Mouse (Mus musculus): ENCODE results near the gene Pfkfb4. TPM values are rescaled to one million over a fixed set of nuclear protein-coding genes. Genes with fewer than 3 reads are reported as not detected.

Gene Pfkfb4
- 1.0 TPM for polyA plus RNA-seq (2014; fragmentation: Illumina TruSeq; extraction: RNeasy Lipid Tissue Mini Kit (QIAGEN cat#74804); ENCODE audit: low read depth, low replicate concordance)

DNA sequence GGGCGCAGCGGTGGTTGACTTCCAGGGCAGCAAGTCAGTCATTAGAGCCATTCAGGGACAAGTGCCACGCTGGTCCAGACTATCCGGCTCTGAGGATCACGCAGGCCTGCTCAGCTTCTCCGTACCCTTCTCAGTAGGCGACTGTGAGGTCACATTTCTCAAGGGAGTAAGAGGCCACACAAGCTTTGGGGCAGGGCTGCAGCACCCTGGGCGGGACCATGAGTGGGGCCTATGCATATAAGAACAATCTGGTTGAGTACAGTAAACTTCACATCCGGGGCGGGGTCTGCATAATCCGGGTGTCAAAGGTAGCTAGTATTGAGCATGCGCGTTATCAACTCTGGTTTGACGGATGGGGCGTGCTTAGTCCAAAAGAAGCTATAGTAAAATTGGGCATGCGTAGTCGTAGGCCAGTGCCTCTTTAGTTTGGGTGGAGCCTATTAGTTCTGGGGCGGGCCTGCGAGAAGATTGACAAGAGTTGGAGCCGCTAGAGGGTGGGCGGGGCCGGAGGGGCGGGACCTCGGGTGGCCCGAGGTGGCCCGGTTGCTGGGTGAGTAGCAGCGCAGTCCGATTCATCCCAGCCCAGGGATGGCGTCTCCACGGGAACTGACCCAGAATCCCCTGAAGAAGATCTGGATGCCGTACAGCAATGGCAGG lies at the start of gene Pfkfb4:
Pfkfb4 (plus strand) TSS at position 351 of the 657 bp plus-strand sequence.

DNA sequence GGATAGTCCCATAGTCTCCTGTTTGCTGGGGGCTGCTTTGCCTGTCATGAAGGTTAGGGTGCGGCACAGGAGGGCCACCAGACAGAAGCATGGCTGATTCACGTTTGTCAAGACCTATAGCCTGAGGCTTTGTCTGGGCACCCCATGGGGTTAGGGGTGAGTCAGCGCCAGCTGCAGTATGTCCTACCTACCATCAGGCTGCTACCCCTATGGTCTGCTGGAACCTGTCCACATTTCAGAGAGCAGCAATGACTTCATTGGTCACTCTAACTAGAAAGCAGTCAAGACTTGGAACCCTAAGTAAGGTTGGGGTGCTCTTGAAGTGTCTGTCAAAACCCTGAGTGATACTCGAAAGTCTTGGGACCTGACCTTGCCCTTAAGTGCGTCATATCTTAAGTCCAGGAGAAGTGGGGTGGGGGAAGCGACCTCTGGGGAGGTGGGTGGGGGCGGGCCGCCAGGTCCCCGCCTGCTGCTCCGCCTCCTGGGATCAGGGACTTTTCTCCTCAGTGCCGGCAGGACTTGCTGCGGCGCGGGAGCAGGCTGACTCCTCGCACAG lies 38.4 kb upstream of the Pfkfb4 start, which contains the start of gene Col7a1:
Col7a1 (plus strand) TSS at position 506 of the 556 bp plus-strand sequence.

DNA sequence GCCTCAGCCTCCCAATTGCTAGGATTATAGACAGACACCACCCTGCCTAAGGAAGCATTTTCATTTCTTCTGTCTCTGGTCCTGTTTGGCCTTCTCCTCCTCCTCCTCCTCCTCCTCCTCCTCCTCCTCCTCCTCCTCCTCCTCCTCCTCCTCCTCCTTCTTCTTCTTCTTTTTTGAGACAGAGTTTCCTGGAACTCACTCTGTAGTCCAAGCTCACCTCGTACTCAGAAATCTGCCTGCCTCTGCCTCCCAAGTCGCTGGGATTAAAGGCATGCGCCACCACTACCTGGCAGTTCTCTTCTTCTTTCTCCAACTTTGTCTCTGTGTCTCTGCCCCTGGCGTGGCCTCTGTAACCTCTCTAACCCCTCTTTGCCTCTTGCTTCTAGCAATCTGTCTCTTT lies 5.9 kb upstream of the Pfkfb4 start, which contains the start of gene Ucn2:
Ucn2 (plus strand) TSS at position 301 of the 400 bp plus-strand sequence.

DNA sequence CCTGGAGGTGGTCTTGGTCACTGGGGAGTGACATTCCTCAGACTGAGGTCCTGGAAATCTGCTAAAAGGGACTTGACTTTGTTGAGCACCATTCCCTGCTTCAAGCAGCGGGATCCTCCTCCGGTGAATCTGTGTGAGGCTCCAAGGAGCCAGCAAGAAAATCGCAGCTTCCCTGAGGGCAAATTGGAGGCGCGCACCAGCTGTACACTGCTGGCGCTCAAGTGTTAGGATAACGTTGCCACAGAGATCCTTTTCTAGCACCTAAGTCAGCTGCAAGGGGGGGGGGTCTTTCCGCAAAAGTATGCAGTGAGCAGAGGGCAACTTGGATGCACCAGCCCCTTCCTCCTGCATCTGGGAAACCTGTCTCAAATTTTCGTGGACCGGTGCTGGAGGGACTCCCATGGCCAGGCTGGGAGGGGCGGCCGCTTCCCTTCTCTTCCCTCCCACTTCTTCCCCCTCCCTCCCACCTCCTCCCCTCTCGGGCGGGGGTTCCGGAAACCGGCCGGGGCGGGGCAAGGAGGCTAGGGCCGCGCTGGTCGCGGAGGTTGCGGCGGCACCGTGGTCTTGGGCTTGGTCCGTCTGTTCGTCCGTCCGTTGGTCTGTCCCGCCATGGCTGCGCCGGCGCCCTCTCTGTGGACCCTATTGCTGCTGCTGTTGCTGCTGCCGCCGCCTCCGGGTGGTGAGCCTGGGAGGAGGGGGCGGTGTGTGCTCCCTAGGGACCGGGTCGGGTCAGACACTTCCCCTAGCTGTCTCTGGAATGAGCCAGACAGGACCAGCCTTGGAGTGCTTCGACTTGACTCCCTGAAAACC lies 46.7 kb downstream of the Pfkfb4 start, which contains the start of gene Shisa5:
Shisa5 (plus strand) TSS at position 480 of the 810 bp plus-strand sequence.

DNA sequence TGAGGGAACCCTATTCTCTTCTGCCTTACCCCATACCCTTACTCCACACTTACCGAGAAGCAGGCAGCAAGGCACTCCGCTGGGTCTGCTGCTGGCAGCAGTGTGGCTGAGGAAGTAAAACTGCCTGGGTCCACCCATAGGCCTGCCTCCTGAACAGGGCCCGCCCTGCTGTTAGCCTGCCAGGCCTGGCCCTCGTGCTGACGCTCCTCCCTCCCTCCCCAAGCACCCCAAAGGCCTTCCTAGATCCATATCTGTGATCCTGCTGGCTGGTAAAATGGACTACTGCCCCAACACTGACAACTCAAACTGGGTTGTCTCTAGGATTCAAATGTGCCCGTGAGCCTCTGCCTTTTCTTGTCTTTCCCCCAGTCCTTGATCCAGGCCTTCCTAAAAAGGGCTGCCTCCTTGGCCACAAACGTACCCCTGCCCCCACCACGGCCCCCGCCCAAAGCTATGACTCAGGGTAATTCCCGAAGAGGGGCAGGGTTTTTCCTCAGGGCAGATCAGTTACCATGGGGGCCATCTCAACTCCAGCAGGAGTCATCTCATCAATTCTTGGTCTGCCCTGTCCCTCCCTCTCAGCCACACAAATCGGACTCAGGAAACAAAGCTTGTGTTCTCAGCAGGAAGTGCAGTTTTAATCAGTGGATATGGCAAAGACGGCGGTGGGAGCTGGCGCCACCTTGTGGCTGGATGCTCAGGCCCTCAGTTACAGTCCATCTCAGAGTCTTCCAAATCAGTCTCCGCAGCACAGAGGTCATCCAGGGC lies 67.7 kb downstream of the Pfkfb4 start, which contains the start of gene Trex1:
Trex1 (minus strand) TSS at position 599 of the 768 bp plus-strand sequence.

DNA sequence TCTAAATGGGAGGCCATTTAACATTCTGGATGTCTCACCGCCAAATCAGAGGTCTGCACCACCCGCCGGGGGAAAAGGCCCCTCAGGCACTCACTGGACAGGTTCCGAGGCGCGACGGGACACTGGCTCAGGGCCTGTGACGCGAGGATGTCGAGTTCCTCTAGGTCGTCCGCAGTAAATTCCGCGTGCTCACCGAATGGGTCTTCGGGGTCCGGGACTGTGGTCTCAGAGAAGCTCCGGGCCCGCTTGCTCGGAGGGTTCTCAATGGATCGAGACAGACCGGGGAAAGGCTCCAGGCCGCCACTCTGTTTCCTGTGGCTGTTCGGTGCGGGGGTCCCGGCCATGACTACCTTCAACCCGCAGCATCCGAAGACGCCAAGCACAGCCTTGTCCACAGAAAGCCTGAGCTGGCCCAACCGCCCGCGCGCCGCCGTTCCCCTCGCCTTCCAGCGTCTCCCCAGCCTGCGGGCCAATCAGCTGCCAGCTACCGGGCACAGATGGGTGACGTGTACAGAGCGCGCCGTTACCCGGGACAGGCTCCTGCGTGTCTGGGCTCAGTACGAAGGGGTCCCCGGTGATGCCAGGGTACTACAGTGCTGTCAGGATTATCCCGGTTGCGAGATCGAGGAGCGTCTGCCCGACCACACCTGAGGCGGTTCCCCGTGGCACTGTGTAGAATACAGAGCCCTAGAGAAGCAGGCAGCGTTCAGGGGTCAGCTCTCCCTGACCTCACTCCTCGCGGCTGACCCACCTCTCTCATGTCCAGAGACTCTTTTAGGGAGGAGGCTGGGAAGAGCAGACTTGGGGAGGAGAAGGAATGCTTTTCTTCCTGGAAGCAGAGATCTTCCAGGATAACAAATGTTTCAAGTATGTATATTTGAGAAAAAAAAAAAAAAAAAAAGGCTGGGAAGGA lies 82.3 kb downstream of the Pfkfb4 start, which contains the start of gene Atrip:
Atrip (minus strand) TSS at position 464 of the 913 bp plus-strand sequence.

Other genes starting within 250 kb of the Pfkfb4 start
- 183 TPM for gene Ip6k2, start 208.0 kb upstream of the Pfkfb4 start, polyA plus RNA-seq (2014; fragmentation: Illumina TruSeq; extraction: RNeasy Lipid Tissue Mini Kit (QIAGEN cat#74804); ENCODE audit: low read depth, low replicate concordance)
- gene Nckipsd, start 183.4 kb upstream of the Pfkfb4 start, polyA plus RNA-seq (2014; fragmentation: Illumina TruSeq; extraction: RNeasy Lipid Tissue Mini Kit (QIAGEN cat#74804); ENCODE audit: low read depth, low replicate concordance), result 0.47 TPM
- gene Celsr3, start 165.5 kb upstream of the Pfkfb4 start, polyA plus RNA-seq (2014; fragmentation: Illumina TruSeq; extraction: RNeasy Lipid Tissue Mini Kit (QIAGEN cat#74804); ENCODE audit: low read depth, low replicate concordance), result 0.17 TPM
- gene Slc26a6, start 138.5 kb upstream of the Pfkfb4 start, polyA plus RNA-seq (2014; fragmentation: Illumina TruSeq; extraction: RNeasy Lipid Tissue Mini Kit (QIAGEN cat#74804); ENCODE audit: low read depth, low replicate concordance), result not detected
- gene Tmem89, start 77.2 kb upstream of the Pfkfb4 start, polyA plus RNA-seq (2014; fragmentation: Illumina TruSeq; extraction: RNeasy Lipid Tissue Mini Kit (QIAGEN cat#74804); ENCODE audit: low read depth, low replicate concordance), result not detected
- 50.7 TPM for gene Uqcrc1, start 55.1 kb upstream of the Pfkfb4 start, polyA plus RNA-seq (2014; fragmentation: Illumina TruSeq; extraction: RNeasy Lipid Tissue Mini Kit (QIAGEN cat#74804); ENCODE audit: low read depth, low replicate concordance)
- gene Col7a1, start 38.2 kb upstream of the Pfkfb4 start, polyA plus RNA-seq (2014; fragmentation: Illumina TruSeq; extraction: RNeasy Lipid Tissue Mini Kit (QIAGEN cat#74804); ENCODE audit: low read depth, low replicate concordance), result 0.70 TPM
- gene Ucn2, start 5.8 kb upstream of the Pfkfb4 start, polyA plus RNA-seq (2014; fragmentation: Illumina TruSeq; extraction: RNeasy Lipid Tissue Mini Kit (QIAGEN cat#74804); ENCODE audit: low read depth, low replicate concordance), result 0.52 TPM
- 32.3 TPM for gene Shisa5, start 46.8 kb downstream of the Pfkfb4 start, polyA plus RNA-seq (2014; fragmentation: Illumina TruSeq; extraction: RNeasy Lipid Tissue Mini Kit (QIAGEN cat#74804); ENCODE audit: low read depth, low replicate concordance)
- not detected for gene Trex1, start 68.0 kb downstream of the Pfkfb4 start, polyA plus RNA-seq (2014; fragmentation: Illumina TruSeq; extraction: RNeasy Lipid Tissue Mini Kit (QIAGEN cat#74804); ENCODE audit: low read depth, low replicate concordance)
- gene Atrip, start 82.3 kb downstream of the Pfkfb4 start, polyA plus RNA-seq (2014; fragmentation: Illumina TruSeq; extraction: RNeasy Lipid Tissue Mini Kit (QIAGEN cat#74804); ENCODE audit: low read depth, low replicate concordance), result 12.2 TPM
- 1.5 TPM for gene Ccdc51, start 90.7 kb downstream of the Pfkfb4 start, polyA plus RNA-seq (2014; fragmentation: Illumina TruSeq; extraction: RNeasy Lipid Tissue Mini Kit (QIAGEN cat#74804); ENCODE audit: low read depth, low replicate concordance)
- 717 TPM for gene Tma7, start 90.8 kb downstream of the Pfkfb4 start, polyA plus RNA-seq (2014; fragmentation: Illumina TruSeq; extraction: RNeasy Lipid Tissue Mini Kit (QIAGEN cat#74804); ENCODE audit: low read depth, low replicate concordance)
- gene Plxnb1, start 103.6 kb downstream of the Pfkfb4 start, polyA plus RNA-seq (2014; fragmentation: Illumina TruSeq; extraction: RNeasy Lipid Tissue Mini Kit (QIAGEN cat#74804); ENCODE audit: low read depth, low replicate concordance), result 5.8 TPM
- not detected for gene Fbxw21, start 170.3 kb downstream of the Pfkfb4 start, polyA plus RNA-seq (2014; fragmentation: Illumina TruSeq; extraction: RNeasy Lipid Tissue Mini Kit (QIAGEN cat#74804); ENCODE audit: low read depth, low replicate concordance)
- not detected for gene Fbxw13, start 204.2 kb downstream of the Pfkfb4 start, polyA plus RNA-seq (2014; fragmentation: Illumina TruSeq; extraction: RNeasy Lipid Tissue Mini Kit (QIAGEN cat#74804); ENCODE audit: low read depth, low replicate concordance)
- not detected for gene Fbxw20, start 243.0 kb downstream of the Pfkfb4 start, polyA plus RNA-seq (2014; fragmentation: Illumina TruSeq; extraction: RNeasy Lipid Tissue Mini Kit (QIAGEN cat#74804); ENCODE audit: low read depth, low replicate concordance)

All from adrenal gland, adult 10 weeks (tissue).